ENCODE assay signal across 9 mouse cellular contexts in the genomic region with DNA sequence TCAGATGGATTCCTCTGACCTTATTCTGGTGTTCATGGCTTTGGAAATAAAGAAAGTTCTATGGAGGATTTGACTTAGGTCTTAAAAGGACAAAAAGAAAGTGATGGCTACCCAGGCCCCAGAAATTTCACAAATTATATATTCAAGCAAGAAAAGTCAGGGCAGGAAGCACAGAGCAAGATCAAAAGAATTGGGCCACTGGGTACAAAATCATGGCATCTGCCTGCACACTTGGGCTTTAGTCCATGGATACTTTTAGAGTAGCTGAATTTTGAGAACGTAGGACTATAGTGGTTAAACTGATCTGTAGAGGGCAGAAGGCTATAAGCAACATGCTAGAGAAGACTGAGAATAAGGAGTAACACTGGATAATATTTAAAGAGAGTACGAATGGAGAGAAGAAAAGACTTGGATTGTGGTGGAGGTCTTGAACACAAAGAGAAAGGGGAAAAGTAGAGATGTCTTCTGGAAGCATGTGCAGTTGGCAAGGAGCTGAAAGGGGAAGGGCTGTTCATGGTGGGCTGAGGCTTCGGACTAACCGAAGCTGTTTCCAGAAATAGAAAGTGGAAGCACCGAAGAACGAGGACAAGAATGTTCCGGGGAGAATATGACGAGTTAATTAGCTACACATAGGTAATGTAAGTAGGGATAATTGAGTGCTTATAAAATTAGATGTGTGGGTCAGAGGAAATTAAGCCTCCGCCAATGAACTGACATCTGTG.
A peak's percentile ranks its signal among the peaks of the same experiment; 100 is the strongest.
DNase-seq lines count a peak whose midpoint lies in the region; ATAC-seq and TF ChIP-seq lines count a peak whose summit lies in the region.
"Had no signal": no experiment of that assay in that cellular context is flagged by ENCODE, and none has a peak within 500 bp of the region (broad histone marks: within the 10 kb centered on the region; RNA-seq: fewer than 3 reads in every experiment).

No protein-coding gene starts in this region.

- DNase-seq in layer of hippocampus, adult 2 months (ENCODE audit: low spot score in 2 of 2), result no peak
- no peak for DNase-seq in layer of hippocampus, postnatal 14 days (ENCODE audit: low spot score in 2 of 2)
- peak; percentile 27 for DNase-seq in retina, postnatal 1 day
- DNase-seq in left cerebral cortex, adult 8-10 months (ENCODE audit: low spot score in 2 of 2), result no peak
- DNase-seq in frontal cortex, postnatal 14 days (ENCODE audit: low spot score in 2 of 2), result no peak

- H3K9ac ChIP-seq in limb, embryonic 12.5 days (replicated peaks), result no peak overlapping the region
- no peak overlapping the region for H3K9ac ChIP-seq in forebrain, embryonic 13.5 days
- H3K9ac ChIP-seq: forebrain, embryonic 15.5 days had no signal

- no peaks in the 10 kb centered on the region for H3K4me1 ChIP-seq in brown adipose tissue, adult 24 weeks (ENCODE audit: control insufficient read depth, insufficient read depth, insufficient read length, low read length)
- peaks cover 6% of the 10 kb centered on the region; the same call in 1 of the 2 replicates for H3K4me1 ChIP-seq in limb, embryonic 12.5 days (replicated peaks)
- no peaks in the 10 kb centered on the region for H3K4me1 ChIP-seq in forebrain, embryonic 13.5 days
- H3K4me1 ChIP-seq: forebrain, embryonic 15.5 days had no signal

- H3K27me3 ChIP-seq in limb, embryonic 12.5 days, result no peaks in the 10 kb centered on the region
- H3K27me3 ChIP-seq in forebrain, embryonic 13.5 days, result no peaks in the 10 kb centered on the region
- H3K27me3 ChIP-seq: forebrain, embryonic 15.5 days had no signal

- ATAC-seq in limb, embryonic 12.5 days (ENCODE audit: insufficient number of reproducible peaks, insufficient read depth, low FRiP score, low TSS enrichment, low read depth), result no peak
- no peak for ATAC-seq in forebrain, embryonic 13.5 days
- ATAC-seq: forebrain, embryonic 15.5 days had no signal

- no peak overlapping the region; the same call in 1 of the 2 replicates for H3K4me3 ChIP-seq in layer of hippocampus, adult 2 months
- H3K4me3 ChIP-seq in brown adipose tissue, adult 24 weeks (ENCODE audit: insufficient read depth, low read depth, low read length), result peak overlapping the region; percentile 31
- H3K4me3 ChIP-seq in limb, embryonic 12.5 days (replicated peaks), result no peak overlapping the region; the same call in 1 of the 2 replicates
- no peak overlapping the region for H3K4me3 ChIP-seq in forebrain, embryonic 13.5 days
- H3K4me3 ChIP-seq: forebrain, embryonic 15.5 days had no signal

- H3K4me2 ChIP-seq in limb, embryonic 12.5 days, result peak overlapping the region; percentile 45
- no peak overlapping the region for H3K4me2 ChIP-seq in forebrain, embryonic 13.5 days
- H3K4me2 ChIP-seq: forebrain, embryonic 15.5 days had no signal

- no peaks in the 10 kb centered on the region for H3K9me3 ChIP-seq in limb, embryonic 12.5 days
- H3K9me3 ChIP-seq in forebrain, embryonic 13.5 days (replicated peaks), result no peaks in the 10 kb centered on the region
- H3K9me3 ChIP-seq: forebrain, embryonic 15.5 days had no signal

- H3K36me3 ChIP-seq in limb, embryonic 12.5 days, result no peaks in the 10 kb centered on the region
- no peaks in the 10 kb centered on the region for H3K36me3 ChIP-seq in forebrain, embryonic 13.5 days (ENCODE audit: poor library complexity, severe bottlenecking)
- H3K36me3 ChIP-seq: forebrain, embryonic 15.5 days had no signal

- H3K27ac ChIP-seq in layer of hippocampus, adult 2 months, result no peak overlapping the region
- H3K27ac ChIP-seq in brown adipose tissue, adult 24 weeks (replicated peaks; ENCODE audit: low read depth, low read length), result no peak overlapping the region
- no peak overlapping the region for H3K27ac ChIP-seq in limb, embryonic 12.5 days
- H3K27ac ChIP-seq in forebrain, embryonic 13.5 days, result no peak overlapping the region
- H3K27ac ChIP-seq: forebrain, embryonic 15.5 days had no signal

- 35% methylated on average over 9 of the region's 9 CpGs for WGBS in limb, embryonic 12.5 days
- 74% methylated on average over 9 of the region's 9 CpGs for WGBS in forebrain, embryonic 13.5 days

- 0 out of 2 replicates have a peak, but pooled peaks have one; percentile 4 for TF ChIP-seq CTCF in layer of hippocampus, adult 2 months (conservative IDR thresholded peaks at IDR 0.05)
